In the genomic region with DNA sequence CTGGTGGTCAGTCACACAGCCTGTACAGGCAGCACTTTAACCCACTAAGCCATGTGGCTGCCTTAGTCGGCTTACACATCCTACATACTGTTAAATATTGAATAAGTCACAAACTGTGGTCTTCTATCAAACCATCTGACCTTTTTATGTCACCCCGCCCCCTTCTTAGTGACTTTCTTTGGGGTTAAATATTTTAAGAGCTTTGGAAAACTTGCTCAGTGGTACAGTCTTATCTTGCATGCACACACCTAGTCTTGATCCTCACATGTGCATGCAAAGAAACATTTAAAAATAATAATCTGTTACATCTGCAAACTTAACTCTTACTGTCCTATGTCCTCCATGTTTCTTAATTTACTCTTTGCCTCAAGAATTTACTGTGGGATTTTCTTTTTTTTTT, we compare ENCODE assay signal across 25 mouse cellular contexts. TPM values are rescaled to one million over a fixed set of nuclear protein-coding genes. Genes with fewer than 3 reads are reported as not detected.
DNase-seq lines count a peak whose midpoint lies in the region; ATAC-seq and TF ChIP-seq lines count a peak whose summit lies in the region.
"Had no signal": no experiment of that assay in that cellular context is flagged by ENCODE, and none has a peak within 500 bp of the region (broad histone marks: within the 10 kb centered on the region; RNA-seq: fewer than 3 reads in every experiment).

No protein-coding gene starts in this region.

- no peaks in the 10 kb centered on the region for H3K9me3 ChIP-seq in heart, embryonic 11.5 days (replicated peaks; ENCODE audit: control insufficient read depth, low read length)
- H3K9me3 ChIP-seq in liver, embryonic 13.5 days (replicated peaks): no peaks in the 10 kb centered on the region
- H3K9me3 ChIP-seq in MEL (replicated peaks; ENCODE audit: insufficient read depth, low read length): no peaks in the 10 kb centered on the region
- no peaks in the 10 kb centered on the region for H3K9me3 ChIP-seq in forebrain, postnatal 0 days (ENCODE audit: low read length)
- H3K9me3 ChIP-seq: forebrain, embryonic 10.5 days; hindbrain, embryonic 13.5 days had no signal

- no peak for ATAC-seq in heart, embryonic 11.5 days (replicated peaks; ENCODE audit: insufficient number of reproducible peaks, low FRiP score, low TSS enrichment)
- peak; percentile 44 for ATAC-seq in liver, embryonic 13.5 days (ENCODE audit: low read depth)
- ATAC-seq in megakaryocyte-erythroid progenitor cell, adult 5-6 weeks (replicated peaks; ENCODE audit: low FRiP score, low TSS enrichment, poor library complexity, severe bottlenecking): peak; percentile 69
- no peak for ATAC-seq in forebrain, postnatal 0 days
- ATAC-seq: activated CD4-positive, CD25-positive, alpha-beta regulatory T cell, adult 4 months; forebrain, embryonic 13.5 days; forebrain, embryonic 16.5 days; hindbrain, embryonic 16.5 days had no signal

- no peak for TF ChIP-seq RAD21 in MEL (IDR thresholded peaks at IDR 0.05; ENCODE audit: low read depth, low read length)

- H3K4me2 ChIP-seq in heart, embryonic 11.5 days: no peak overlapping the region
- H3K4me2 ChIP-seq in liver, embryonic 13.5 days: no peak overlapping the region
- no peak overlapping the region for H3K4me2 ChIP-seq in forebrain, postnatal 0 days (ENCODE audit: low read depth)
- H3K4me2 ChIP-seq: forebrain, embryonic 13.5 days; hindbrain, embryonic 13.5 days had no signal

- TF ChIP-seq CTCF in MEL (IDR thresholded peaks at IDR 0.05 in 2 of 3, conservative IDR thresholded peaks at IDR 0.05 in 1 of 3; ENCODE audit: control insufficient read depth in 1 of 3, insufficient read depth in 1 of 3, low read depth in 2 of 3, low read length in 3 of 3, poor library complexity in 1 of 3, severe bottlenecking in 1 of 3): no peak
- no peak for TF ChIP-seq CTCF in forebrain, postnatal 0 days (IDR thresholded peaks at IDR 0.05; ENCODE audit: low read depth)

- H3K27ac ChIP-seq in heart, embryonic 11.5 days (ENCODE audit: low read depth, low read length): no peak overlapping the region
- no peak overlapping the region for H3K27ac ChIP-seq in liver, embryonic 13.5 days
- H3K27ac ChIP-seq in MEL (ENCODE audit: control insufficient read depth, low read depth, low read length): no peak overlapping the region
- no peak overlapping the region for H3K27ac ChIP-seq in forebrain, postnatal 0 days (ENCODE audit: low read depth, low read length)
- H3K27ac ChIP-seq: forebrain, embryonic 10.5 days; forebrain, embryonic 13.5 days; gastrocnemius, adult 2 months; hindbrain, embryonic 10.5 days; hindbrain, embryonic 13.5 days had no signal

- no peaks in the 10 kb centered on the region for H3K27me3 ChIP-seq in heart, embryonic 11.5 days (ENCODE audit: control insufficient read depth, insufficient read depth, low read length)
- H3K27me3 ChIP-seq in liver, embryonic 13.5 days: no peaks in the 10 kb centered on the region
- H3K27me3 ChIP-seq in MEL (ENCODE audit: control insufficient read depth in 1 of 2, insufficient read depth in 2 of 2, low read length in 2 of 2): no peaks in the 10 kb centered on the region
- H3K27me3 ChIP-seq in forebrain, postnatal 0 days (ENCODE audit: insufficient read depth, low read length): no peaks in the 10 kb centered on the region
- H3K27me3 ChIP-seq: CH12.LX; forebrain, embryonic 13.5 days; hindbrain, embryonic 13.5 days had no signal

- peak; percentile 52 for DNase-seq in heart, adult 11 months
- DNase-seq in liver, embryonic 13.5 days: no peak
- DNase-seq in liver: no peak
- DNase-seq in MEL (ENCODE audit: low read depth, low spot score): peak; percentile 33
- no peak for DNase-seq in left cerebral cortex, adult 9 months (ENCODE audit: low spot score in 2 of 2)
- DNase-seq in forebrain, postnatal 0 days: no peak
- DNase-seq: adrenal gland, adult 8-10 months; adrenal gland, postnatal 25 days; B cell, adult 2 months; cerebellum, adult 18-20 months; cerebellum, adult 9-10 months; cerebellum, postnatal 14 days; gastrocnemius, adult 2 months; gastrocnemius, postnatal 14 days; heart, adult 18-20 months had no signal

- no peaks in the 10 kb centered on the region for H3K79me2 ChIP-seq in MEL (ENCODE audit: control insufficient read depth, insufficient read depth, low read length, poor library complexity)

- peak; percentile 6 to 41; a peak in 1 of 4 replicates for TF ChIP-seq EP300 in MEL (IDR thresholded peaks at IDR 0.05; ENCODE audit: low read depth in 1 of 2, low read length in 2 of 2)

- no peaks in the 10 kb centered on the region for H3K4me1 ChIP-seq in heart, embryonic 11.5 days (ENCODE audit: control insufficient read depth, insufficient read depth, low read length)
- peaks cover 22% of the 10 kb centered on the region for H3K4me1 ChIP-seq in liver, embryonic 13.5 days (replicated peaks)
- H3K4me1 ChIP-seq in MEL (ENCODE audit: control insufficient read depth in 1 of 2, insufficient read depth in 2 of 2, low read length in 2 of 2): no peaks in the 10 kb centered on the region; a peak in 1 of 4 replicates
- no peaks in the 10 kb centered on the region for H3K4me1 ChIP-seq in forebrain, postnatal 0 days (ENCODE audit: insufficient read depth)
- H3K4me1 ChIP-seq: forebrain, embryonic 10.5 days; forebrain, embryonic 13.5 days; hindbrain, embryonic 10.5 days; hindbrain, embryonic 13.5 days had no signal

- no peak overlapping the region for H3K9ac ChIP-seq in heart, embryonic 11.5 days (ENCODE audit: low read depth, low read length)
- no peak overlapping the region for H3K9ac ChIP-seq in liver, embryonic 13.5 days
- no peak overlapping the region for H3K9ac ChIP-seq in MEL (ENCODE audit: control insufficient read depth, low read depth, low read length, poor library complexity, severe bottlenecking)
- no peak overlapping the region for H3K9ac ChIP-seq in forebrain, postnatal 0 days
- H3K9ac ChIP-seq: forebrain, embryonic 13.5 days; hindbrain, embryonic 13.5 days had no signal

- H3K4me3 ChIP-seq in heart, embryonic 11.5 days (ENCODE audit: low read depth, low read length): no peak overlapping the region
- no peak overlapping the region for H3K4me3 ChIP-seq in liver, embryonic 13.5 days (replicated peaks)
- H3K4me3 ChIP-seq in MEL (ENCODE audit: control insufficient read depth in 1 of 2, insufficient read depth in 1 of 2, low read depth in 2 of 2, low read length in 2 of 2): no peak overlapping the region
- no peak overlapping the region for H3K4me3 ChIP-seq in forebrain, postnatal 0 days (ENCODE audit: low read depth, low read length)
- H3K4me3 ChIP-seq: forebrain, embryonic 10.5 days; forebrain, embryonic 13.5 days; gastrocnemius, adult 2 months; hindbrain, embryonic 10.5 days; hindbrain, embryonic 13.5 days had no signal

- H3K36me3 ChIP-seq in heart, embryonic 11.5 days (ENCODE audit: control insufficient read depth, insufficient read depth, low read length): peaks cover 17% of the 10 kb centered on the region
- H3K36me3 ChIP-seq in liver, embryonic 13.5 days: peaks cover 68% of the 10 kb centered on the region
- peaks cover 0 to 16% of the 10 kb centered on the region in 2 experiments; a peak in 2 of 4 replicates for H3K36me3 ChIP-seq in MEL (ENCODE audit: control insufficient read depth in 1 of 2, insufficient read depth in 2 of 2, low read length in 2 of 2)
- peaks cover 22% of the 10 kb centered on the region for H3K36me3 ChIP-seq in forebrain, postnatal 0 days (ENCODE audit: insufficient read depth)

- 89% methylated on average over 2 of the region's 2 CpGs for WGBS in heart, embryonic 11.5 days (ENCODE audit: insufficient replicate concordance)
- WGBS in liver, embryonic 13.5 days (ENCODE audit: insufficient replicate concordance): 61% methylated on average over 2 of the region's 2 CpGs
- WGBS in forebrain, postnatal 0 days: 88% methylated on average over 2 of the region's 2 CpGs

- TF ChIP-seq POLR2A in MEL (IDR thresholded peaks at IDR 0.05; ENCODE audit: control insufficient read depth in 1 of 2, insufficient read depth in 1 of 2, low read depth in 1 of 2, low read length in 2 of 2, poor library complexity in 1 of 2): no peak

TF ChIP-seq in MEL, 35 proteins besides CTCF, POLR2A, EP300 and RAD21 (continues in another document):
- peak; percentile 37; the same call in 1 of the 2 replicates for TF ChIP-seq TCF12 (IDR thresholded peaks at IDR 0.05; ENCODE audit: low read depth, low read length)

RNA-seq across cellular contexts. Expression of a gene that starts 38.1 kb away (rescaled TPM):
- polyA plus RNA-seq in heart, embryonic 11.5 days (2014; fragmentation: Nextera tagmentation; extraction: Ambion mirVana): 13.0 and 14.1 TPM in 2 replicates
- 9.3 and 12.1 TPM in 2 replicates for polyA plus RNA-seq in liver, embryonic 13.5 days (2015; fragmentation: Nextera tagmentation; extraction: Ambion mirVana)
- total RNA-seq in MEL (2012; rRNA removed): 14.1 and 14.4 TPM in 2 replicates
- polyA plus RNA-seq in MEL (2012; ENCODE audit: insufficient read depth in 1 of 2, insufficient read length in 2 of 2, low read depth in 1 of 2, low replicate concordance in 2 of 2, missing spikeins in 1 of 2): 10 to 100 TPM in 1 of 2 experiments, not detected in 1; 16.0 TPM
- total RNA-seq in megakaryocyte-erythroid progenitor cell, adult 5-6 weeks (2014; fragmentation: Nextera tagmentation): 40.5 and 45.3 TPM in 2 replicates
- 32.1 and 56.5 TPM in 2 replicates for total RNA-seq in megakaryocyte-erythroid progenitor cell, adult 5-6 weeks (2017)
- 14.0 and 14.2 TPM in 2 replicates for total RNA-seq in forebrain, postnatal 0 days (2014; rRNA removed)
- 4.8 and 7.2 TPM in 2 replicates for polyA plus RNA-seq in forebrain, postnatal 0 days (2015; fragmentation: Nextera tagmentation; extraction: Ambion mirVana)

RNA-seq across cellular contexts. Expression of a gene that starts 46.3 kb away (rescaled TPM):
- polyA plus RNA-seq in heart, embryonic 11.5 days (2014; fragmentation: Nextera tagmentation; extraction: Ambion mirVana): 154 and 190 TPM in 2 replicates
- polyA plus RNA-seq in liver, embryonic 13.5 days (2015; fragmentation: Nextera tagmentation; extraction: Ambion mirVana): 49.7 and 60.4 TPM in 2 replicates
- total RNA-seq in MEL (2012; rRNA removed): 60.5 and 61.2 TPM in 2 replicates
- 100 to 1,000 TPM in 1 of 2 experiments, not detected in 1; 165 TPM for polyA plus RNA-seq in MEL (2012; ENCODE audit: insufficient read depth in 1 of 2, insufficient read length in 2 of 2, low read depth in 1 of 2, low replicate concordance in 2 of 2, missing spikeins in 1 of 2)
- 121 and 126 TPM in 2 replicates for total RNA-seq in megakaryocyte-erythroid progenitor cell, adult 5-6 weeks (2014; fragmentation: Nextera tagmentation)
- 95.7 and 121 TPM in 2 replicates for total RNA-seq in megakaryocyte-erythroid progenitor cell, adult 5-6 weeks (2017)
- total RNA-seq in forebrain, postnatal 0 days (2014; rRNA removed): 123 and 160 TPM in 2 replicates
- polyA plus RNA-seq in forebrain, postnatal 0 days (2015; fragmentation: Nextera tagmentation; extraction: Ambion mirVana): 77.5 and 78.6 TPM in 2 replicates

RNA-seq across cellular contexts. Expression of a gene that starts 55.7 kb away (rescaled TPM):
- 165 and 180 TPM in 2 replicates for polyA plus RNA-seq in heart, embryonic 11.5 days (2014; fragmentation: Nextera tagmentation; extraction: Ambion mirVana)
- polyA plus RNA-seq in liver, embryonic 13.5 days (2015; fragmentation: Nextera tagmentation; extraction: Ambion mirVana): 96.0 and 110 TPM in 2 replicates
- 142 and 143 TPM in 2 replicates for total RNA-seq in MEL (2012; rRNA removed)
- polyA plus RNA-seq in MEL (2012; ENCODE audit: insufficient read depth in 1 of 2, insufficient read length in 2 of 2, low read depth in 1 of 2, low replicate concordance in 2 of 2, missing spikeins in 1 of 2): 100 to 1,000 TPM; 112 to 626 TPM
- total RNA-seq in megakaryocyte-erythroid progenitor cell, adult 5-6 weeks (2014; fragmentation: Nextera tagmentation): 86.0 and 93.6 TPM in 2 replicates
- total RNA-seq in megakaryocyte-erythroid progenitor cell, adult 5-6 weeks (2017): 186 and 187 TPM in 2 replicates
- 136 and 159 TPM in 2 replicates for total RNA-seq in forebrain, postnatal 0 days (2014; rRNA removed)
- polyA plus RNA-seq in forebrain, postnatal 0 days (2015; fragmentation: Nextera tagmentation; extraction: Ambion mirVana): 172 and 184 TPM in 2 replicates

Comparison
In these comparisons a context has a peak if more than half of its experiments do, and no peak if none do; other contexts are left out.
1. DNase-seq: peak in heart, adult 11 months (single experiment) and MEL (single experiment); none in liver, embryonic 13.5 days (single experiment), liver (single experiment), left cerebral cortex, adult 9 months (0 of 2) and forebrain, postnatal 0 days (single experiment).
2. ATAC-seq: peak in liver, embryonic 13.5 days (single experiment) and megakaryocyte-erythroid progenitor cell, adult 5-6 weeks (single experiment); none in heart, embryonic 11.5 days (single experiment) and forebrain, postnatal 0 days (single experiment).